Mouse (Mus musculus) gastrocnemius, postnatal 14 days (tissue): Measurements from ENCODE around the gene A430078G23Rik. TPM values are rescaled to one million over a fixed set of nuclear protein-coding genes. Genes with fewer than 3 reads are reported as not detected.
A peak's percentile ranks its signal among the peaks of the same experiment; 100 is the strongest.

Experiments
- DNase-seq: peaks from one replicate; pipeline ENCODE4 v3.0.0; 2021; ENCODE audit warnings: mixed read lengths
- intact Hi-C: fragments of 180-260 bp; cut with DNase I; formaldehyde crosslinking; loops from one replicate; pipeline ENCODE4 v1.15.1; 2025; ENCODE audit warnings: low total_unique reads
- total RNA-seq, 2 experiments: library from RNA; stranded (reverse); gene quantifications; 2 replicates each; pipeline ENCODE4 v1.2.3; 2021

The A430078G23Rik gene
- total RNA-seq, 2 experiments from 2014 or later = 0.06 to 0.11 TPM

DNA sequence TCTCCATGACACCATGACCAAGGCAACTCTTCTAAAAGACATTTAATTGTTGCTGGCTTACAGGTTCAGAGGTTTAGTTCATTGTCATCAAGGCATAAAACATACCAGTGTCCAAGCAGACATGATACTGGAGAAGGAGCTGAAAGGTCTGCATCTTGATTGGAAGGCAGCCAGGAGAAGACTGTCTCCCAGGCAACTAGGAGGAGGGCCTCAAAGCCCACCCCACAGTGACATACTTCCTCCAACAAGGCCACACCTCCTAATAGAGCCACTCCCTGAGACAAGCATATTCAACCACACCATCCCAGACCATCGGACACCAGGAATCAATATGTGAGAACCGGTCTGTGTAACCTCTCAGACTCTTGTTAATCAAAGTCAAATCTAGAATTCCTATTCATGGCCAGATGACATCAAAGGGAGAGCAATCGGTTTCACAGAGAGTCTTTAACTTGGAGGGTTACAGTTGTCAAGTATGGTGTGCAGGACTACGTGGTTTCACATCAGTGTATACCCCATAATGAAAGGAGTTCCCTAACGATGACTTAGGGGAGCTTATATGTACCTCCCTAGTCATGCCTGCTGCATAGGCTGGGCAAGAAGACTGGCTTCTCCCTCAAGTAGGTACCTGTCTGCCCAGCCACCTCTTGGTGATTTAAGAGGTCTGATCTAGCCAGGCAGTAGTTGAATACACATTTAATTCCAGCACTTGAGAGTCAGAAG lies 6.4 kb upstream of the A430078G23Rik start:
- no peak for DNase-seq
- intact Hi-C loops = no loop called here

GRCm38 (mm10) chr8:3348142-3348823 lies 4.9 kb upstream of the A430078G23Rik start:
- no peak for DNase-seq
- intact Hi-C loops = no loop called here

- intact Hi-C loops = loop anchor here (10.0 kb wide), 2 partner anchors 94 to 324 kb away; partner anchors contain the start of genes Fcor and Trappc5
- DNase-seq = no peak
Measured at GRCm38 (mm10) chr8:3350747-3351146, 2.5 kb upstream of the A430078G23Rik start.

DNA sequence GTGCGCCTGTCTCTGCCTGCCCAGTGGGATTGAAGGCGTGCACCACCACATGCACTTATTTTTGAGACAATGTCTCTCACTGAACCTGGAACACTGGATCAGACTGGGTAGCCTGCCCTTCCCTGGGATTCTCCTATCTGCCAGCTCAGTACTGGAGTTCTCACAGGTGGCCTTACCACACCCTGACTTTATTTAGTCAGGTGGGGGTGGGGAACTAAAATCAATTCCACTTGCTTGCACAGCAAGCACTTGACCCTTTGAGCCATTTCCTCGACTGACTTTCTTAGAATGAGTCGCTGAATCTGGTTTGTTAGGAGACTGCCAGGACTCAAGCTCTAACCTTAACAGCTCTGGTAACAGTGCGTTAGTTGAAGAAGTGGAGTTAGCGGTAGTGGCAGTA lies 500 bp upstream of the A430078G23Rik start:
- no peak for DNase-seq
- intact Hi-C loops = loop anchor here (10.0 kb wide), 2 partner anchors 92 to 322 kb away; partner anchors contain the start of genes Fcor and Trappc5

DNA sequence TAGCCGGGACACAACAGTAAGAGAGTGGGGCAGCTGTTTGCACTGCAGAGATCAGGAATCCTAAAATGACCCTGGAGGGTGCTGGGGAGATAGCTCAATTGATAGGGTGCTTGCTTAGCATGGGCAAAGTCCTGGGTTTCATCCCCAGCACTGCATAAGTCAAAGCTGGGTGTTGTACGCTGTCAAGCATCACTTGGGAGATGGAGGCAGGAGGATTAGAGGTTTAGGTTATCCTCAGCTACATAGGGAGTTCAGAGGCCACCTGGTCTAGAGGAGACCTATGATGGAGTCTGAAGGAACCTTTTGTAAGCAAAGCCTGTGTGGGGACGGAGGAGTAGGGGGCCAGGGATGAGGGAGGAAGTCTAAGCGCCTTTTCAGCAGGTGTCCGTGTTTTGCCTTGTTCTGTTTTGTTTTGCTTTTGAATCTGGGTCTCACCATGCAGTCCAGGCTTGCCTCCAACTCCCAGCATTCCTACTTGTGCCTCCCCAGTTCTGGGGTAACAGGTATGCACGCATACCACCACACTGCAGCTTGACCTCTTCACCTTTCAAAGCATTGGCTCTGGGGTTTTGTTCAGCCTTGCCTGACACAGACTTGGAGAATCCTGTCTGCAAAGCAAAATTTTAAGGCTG lies 712 bp downstream of the A430078G23Rik start:
- no peak for DNase-seq
- intact Hi-C loops = loop anchor here (10.0 kb wide), 2 partner anchors 91 to 321 kb away; partner anchors contain the start of genes Fcor and Trappc5

DNA sequence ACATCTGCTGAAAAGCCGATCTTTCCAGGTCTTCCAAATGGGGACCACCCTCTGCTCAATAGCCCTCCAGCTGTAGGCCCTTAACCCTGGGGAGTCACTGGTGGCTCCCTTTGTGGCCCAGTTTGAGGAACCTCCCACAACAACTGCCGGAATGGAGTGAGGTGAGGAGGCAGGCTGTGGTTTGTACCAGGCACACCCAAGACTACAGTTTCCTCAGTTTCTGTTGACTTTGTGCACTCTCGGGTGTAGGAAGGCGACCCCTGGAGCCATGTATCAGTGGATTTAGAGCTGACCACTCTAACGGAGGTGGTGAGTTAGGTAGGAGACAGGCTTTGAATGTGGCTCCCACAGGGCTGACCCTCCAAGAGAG lies 1.2 kb downstream of the A430078G23Rik start:
- DNase-seq = no peak
- intact Hi-C loops = loop anchor here (10.0 kb wide), 2 partner anchors 90 to 320 kb away; partner anchors contain the start of genes Fcor and Trappc5

DNA sequence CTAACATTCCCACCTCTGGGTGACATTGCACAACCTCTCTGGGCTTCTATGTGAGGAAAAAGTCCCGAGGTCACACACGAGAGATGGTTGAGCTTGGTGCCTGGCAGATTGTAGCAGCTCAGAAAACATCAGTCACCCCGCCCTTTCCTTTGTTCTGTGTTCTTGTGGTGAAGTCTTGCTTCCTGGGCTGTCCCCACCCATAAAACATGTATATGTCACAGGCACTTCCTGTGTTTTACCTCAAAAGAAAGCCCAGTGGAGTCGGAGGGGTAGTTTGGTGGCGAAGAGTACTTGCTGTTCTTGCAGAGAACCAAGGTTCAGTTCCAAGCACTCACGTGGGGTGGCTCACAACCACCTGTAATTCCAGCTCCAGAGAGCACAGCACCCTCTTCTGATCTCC lies 2.4 kb downstream of the A430078G23Rik start:
- intact Hi-C loops = loop anchor here (10.0 kb wide), 2 partner anchors 89 to 319 kb away; partner anchors contain the start of genes Fcor and Trappc5

GRCm38 (mm10) chr8:3358060-3358459 lies 4.8 kb downstream of the A430078G23Rik start:
- intact Hi-C loops = loop anchor here (10.0 kb wide), 2 partner anchors 87 to 317 kb away; partner anchors contain the start of genes Fcor and Trappc5
- peak; percentile 81 for DNase-seq

More for the DNA sequence above, 2.4 kb downstream of the A430078G23Rik start:
- DNase-seq = no peak

DNA sequence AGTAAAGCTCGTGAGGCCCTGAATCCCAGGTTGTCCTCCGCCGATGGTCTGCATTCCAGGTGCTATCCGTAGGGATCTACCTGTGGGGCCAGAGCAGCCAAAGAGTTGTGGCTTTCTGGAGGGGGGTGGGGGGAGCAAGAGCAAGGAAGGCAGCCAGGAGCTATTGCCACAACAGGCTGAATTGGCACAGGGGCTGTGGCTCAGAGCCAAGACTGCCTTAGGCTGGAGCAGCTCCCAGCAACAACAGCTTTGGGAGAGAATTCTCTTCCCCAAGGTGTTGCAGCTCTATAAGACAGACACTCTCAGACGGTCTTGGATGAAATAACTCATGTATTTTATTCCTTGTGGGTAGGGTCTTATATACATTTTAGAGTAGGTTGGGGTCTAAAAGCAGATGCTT lies 13.9 kb downstream of the A430078G23Rik start:
- no peak for DNase-seq
- intact Hi-C loops = no loop called here

GRCm38 (mm10) chr8:3368091-3368490 lies 14.9 kb downstream of the A430078G23Rik start:
- DNase-seq = no peak
- intact Hi-C loops = no loop called here

DNA sequence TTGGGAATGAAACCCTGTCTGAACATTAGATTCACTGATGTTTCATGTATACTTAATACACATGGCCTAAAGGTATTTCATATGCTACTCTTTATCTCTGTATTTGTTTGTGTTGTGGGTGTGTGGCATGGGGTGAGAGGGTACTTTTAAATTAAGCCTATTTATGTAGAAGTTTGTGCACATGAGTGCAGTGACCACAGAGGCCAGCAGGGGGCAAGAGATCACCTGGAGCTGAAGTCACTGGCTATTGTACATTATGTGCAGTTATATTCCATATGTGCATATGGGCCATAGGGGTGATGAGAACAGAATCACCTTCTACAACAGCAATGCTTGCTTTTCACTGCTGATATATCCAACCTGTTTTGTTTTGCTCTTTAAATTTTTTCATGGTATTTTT lies 22.5 kb downstream of the A430078G23Rik start:
- no peak for DNase-seq

GRCm38 (mm10) chr8:3376641-3377274 lies 23.5 kb downstream of the A430078G23Rik start:
- intact Hi-C loops = no loop called here
- DNase-seq = peak; percentile 72

More for the DNA sequence above, 22.5 kb downstream of the A430078G23Rik start:
- intact Hi-C loops = no loop called here

GRCm38 (mm10) chr8:3387286-3387685 lies 34.1 kb downstream of the A430078G23Rik start:
- DNase-seq = peak; percentile 61
- intact Hi-C loops = no loop called here

GRCm38 (mm10) chr8:3388591-3389338 lies 35.5 kb downstream of the A430078G23Rik start:
- intact Hi-C loops = no loop called here
- no peak for DNase-seq

GRCm38 (mm10) chr8:3389506-3389905 lies 36.3 kb downstream of the A430078G23Rik start:
- DNase-seq = no peak
- intact Hi-C loops = no loop called here

DNA sequence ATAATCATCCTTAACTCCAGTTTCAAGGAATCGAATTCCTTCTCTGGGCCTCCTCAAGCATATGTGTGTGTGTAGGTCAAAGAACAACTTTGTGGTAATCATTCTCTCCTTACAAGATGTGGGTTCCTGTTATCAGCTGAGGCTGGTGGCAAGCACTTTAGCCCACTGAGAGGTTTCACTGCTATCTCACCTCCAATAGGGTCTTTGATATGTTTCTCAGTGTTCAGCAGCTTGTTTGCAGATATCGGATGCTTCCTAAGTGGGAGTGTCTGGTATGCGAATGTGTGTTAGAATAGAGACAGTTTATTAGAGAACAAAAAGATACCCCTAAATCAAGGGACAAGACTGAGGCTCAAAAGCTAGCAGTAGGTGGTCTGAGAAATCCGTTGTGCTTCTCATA lies 39.1 kb downstream of the A430078G23Rik start:
- DNase-seq = no peak
- intact Hi-C loops = no loop called here

DNA sequence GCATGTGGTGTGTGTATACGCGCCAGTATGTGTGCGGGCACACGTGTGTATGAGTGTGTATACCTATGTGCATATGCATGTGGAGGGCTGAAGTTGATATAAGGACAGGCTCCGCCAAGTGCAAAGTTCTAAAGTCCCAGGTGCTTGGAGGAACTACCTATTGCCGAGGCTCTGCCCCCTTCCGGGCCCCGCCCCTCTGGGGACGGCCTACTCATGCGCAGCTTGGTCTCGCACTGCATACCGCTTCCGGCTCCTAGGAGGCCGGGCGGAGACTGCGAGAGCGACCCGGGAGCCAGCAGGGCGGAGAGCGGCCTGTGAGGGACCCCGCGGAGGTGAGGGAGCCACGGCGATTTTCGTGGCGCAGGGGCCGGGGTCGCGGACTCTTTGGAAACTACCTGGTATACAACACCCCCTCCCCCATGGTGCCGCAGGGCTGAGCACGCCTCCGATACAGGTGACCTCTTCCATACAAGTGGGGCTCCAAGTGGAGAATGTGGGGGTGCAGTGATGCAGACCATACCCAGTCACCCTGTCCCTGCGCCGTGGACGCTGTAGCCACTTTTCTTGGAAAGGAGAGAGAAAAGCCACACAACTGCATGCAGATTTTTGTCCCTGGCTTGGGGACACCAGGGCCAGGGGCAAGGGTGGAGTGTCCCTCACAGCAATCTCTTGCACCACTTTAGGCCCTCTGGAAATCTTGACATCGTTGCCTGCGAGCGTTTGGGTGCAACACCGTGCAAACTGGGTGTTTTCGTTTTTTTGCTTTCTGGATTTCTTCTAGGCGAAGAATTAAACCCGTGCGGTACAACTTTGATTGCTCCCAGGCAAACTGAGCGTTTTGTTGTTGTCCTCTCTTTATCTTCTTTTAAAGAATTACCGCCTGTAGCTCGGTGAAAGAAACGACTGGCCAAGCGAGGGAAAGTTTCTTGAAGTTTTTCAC lies 39.8 kb downstream of the A430078G23Rik start, which contains the start of gene Arhgef18:
Gene Arhgef18 (plus strand): TSS at position 236 of the 940 bp plus-strand sequence.
- DNase-seq = peak; percentile 89
- intact Hi-C loops = no loop called here

DNA sequence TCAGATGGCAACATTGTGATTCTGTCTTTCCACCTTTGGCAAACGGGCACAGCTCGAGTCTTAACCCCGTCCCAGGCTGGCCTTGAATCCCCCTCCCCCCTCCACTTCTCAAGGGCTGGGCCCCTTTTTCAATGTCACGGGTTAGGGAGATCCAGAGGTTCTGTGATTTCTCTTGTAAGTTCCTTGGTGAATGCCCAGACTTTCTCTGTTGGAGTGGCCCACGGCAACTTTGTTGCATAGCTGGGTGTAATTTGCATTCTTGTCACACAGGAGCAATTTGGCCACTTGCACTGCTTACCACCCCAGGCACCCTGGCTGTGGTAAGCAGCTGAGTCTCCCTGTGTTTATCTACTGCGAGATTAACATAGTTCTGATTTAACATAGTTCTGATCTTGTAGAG lies 41.4 kb downstream of the A430078G23Rik start:
- intact Hi-C loops = no loop called here
- no peak for DNase-seq
